Mouse (Mus musculus) erythroblast, adult 5-6 weeks (primary cell): ENCODE data around the gene Eras. TPM values are rescaled to one million over a fixed set of nuclear protein-coding genes. Genes with fewer than 3 reads are reported as not detected.
A peak's percentile ranks its signal among the peaks of the same experiment; 100 is the strongest.
"Not testable (repeated sequence)": the region's sequence is repeated elsewhere in the genome, so short reads cannot be mapped to it uniquely, and the experiment has no call there.

ENCODE experiments used
- ATAC-seq: replicated peaks from 2 replicates; pipeline ENCODE4 v1.8.0; 2016; ENCODE audit warnings: moderate number of reproducible peaks, mild to moderate bottlenecking, moderate TSS enrichment, inconsistent platforms; ENCODE audit not compliant: poor library complexity, low FRiP score, severe bottlenecking
- total RNA-seq, 2 experiments: library from RNA; stranded (forward) in 1 of 2; stranded (reverse) in 1 of 2; fragments of 150-400 nt in 1 of 2; fragments of 200-764, 138-1000 nt in 1 of 2; gene quantifications; 2 replicates each; pipeline versions ENCODE4 v1.2.3 to v1.2.4; 2015 to 2017; ENCODE audit warnings: low replicate concordance in 2 of 2

The Eras gene
- total RNA-seq, 2 experiments from 2014 or later: not detected

GRCm38 (mm10) chrX:7917960-7918359 lies 10.4 kb downstream of the Eras start:
- not testable (repeated sequence) for ATAC-seq

GRCm38 (mm10) chrX:7915669-7916068 lies 12.7 kb downstream of the Eras start:
- ATAC-seq: peak; percentile 87

- ATAC-seq: no peak
These were observed 17.9 kb downstream of the Eras start for GRCm38 (mm10) chrX:7910473-7910872.

GRCm38 (mm10) chrX:7909242-7909641 lies 19.2 kb downstream of the Eras start, which contains the start of gene Gm10490:
Gene Gm10490 (plus strand): TSS chrX:7909542.
- ATAC-seq: not testable (repeated sequence)

GRCm38 (mm10) chrX:7907735-7908134 lies 20.7 kb downstream of the Eras start, which contains the start of gene Gm10491:
Gene Gm10491 (minus strand): TSS chrX:7907835.
- ATAC-seq: no peak

- no peak for ATAC-seq
These were observed 24.0 kb downstream of the Eras start for GRCm38 (mm10) chrX:7904441-7904840.

- peak; percentile 96 for ATAC-seq
These were observed 29.2 kb downstream of the Eras start, which contains the start of the genes Pqbp1 and Timm17b for GRCm38 (mm10) chrX:7898880-7899874. Gene Pqbp1 (minus strand): TSS chrX:7899269. Gene Timm17b (plus strand): TSS chrX:7899357.

GRCm38 (mm10) chrX:7898211-7898610 lies 30.2 kb downstream of the Eras start:
- ATAC-seq: no peak

GRCm38 (mm10) chrX:7883841-7884567 lies 44.4 kb downstream of the Eras start, which contains the start of gene Slc35a2:
Gene Slc35a2 (plus strand): TSS chrX:7884028.
- peak; percentile 88 for ATAC-seq

- 0 out of 2 replicates have a peak, but pooled peaks have one; percentile 19 for ATAC-seq
These were observed 48.6 kb downstream of the Eras start for GRCm38 (mm10) chrX:7879819-7880218.

GRCm38 (mm10) chrX:7878495-7878894 lies 49.9 kb downstream of the Eras start:
- no peak for ATAC-seq

- peak; percentile 88 for ATAC-seq
These were observed 50.4 kb downstream of the Eras start, which contains the start of gene Pim2 for GRCm38 (mm10) chrX:7878007-7878419. Gene Pim2 (plus strand): TSS chrX:7878262.

Other genes starting within 250 kb of the Eras start
- not detected in 2 replicates for gene Magix, start 247.4 kb downstream of the Eras start, total RNA-seq (2015; ENCODE audit: low replicate concordance)
- 0.09 TPM in 1 of 2 replicates, not detected in the other for gene Magix, start 247.4 kb downstream of the Eras start, total RNA-seq (2017; ENCODE audit: low replicate concordance)
- 7.9 and 13.4 TPM in 2 replicates for gene Gpkow, start 231.5 kb downstream of the Eras start, total RNA-seq (2015; ENCODE audit: low replicate concordance)
- 9.0 and 11.3 TPM in 2 replicates for gene Gpkow, start 231.5 kb downstream of the Eras start, total RNA-seq (2017; ENCODE audit: low replicate concordance)
- gene Wdr45, start 214.3 kb downstream of the Eras start, total RNA-seq (2015; ENCODE audit: low replicate concordance): 139 and 161 TPM in 2 replicates
- gene Wdr45, start 214.3 kb downstream of the Eras start, total RNA-seq (2017; ENCODE audit: low replicate concordance): 102 and 111 TPM in 2 replicates
- not detected in 2 replicates for gene Gm45208, start 206.4 kb downstream of the Eras start, total RNA-seq (2015; ENCODE audit: low replicate concordance)
- gene Gm45208, start 206.4 kb downstream of the Eras start, total RNA-seq (2017; ENCODE audit: low replicate concordance): not detected in 2 replicates
- gene Praf2, start 200.2 kb downstream of the Eras start, total RNA-seq (2015; ENCODE audit: low replicate concordance): 4.8 and 10.0 TPM in 2 replicates
- gene Praf2, start 200.2 kb downstream of the Eras start, total RNA-seq (2017; ENCODE audit: low replicate concordance): 1.5 and 2.8 TPM in 2 replicates
- not detected in 2 replicates for gene Ccdc120, start 177.7 kb downstream of the Eras start, total RNA-seq (2015; ENCODE audit: low replicate concordance)
- 1.8 TPM in 1 of 2 replicates, not detected in the other for gene Ccdc120, start 177.7 kb downstream of the Eras start, total RNA-seq (2017; ENCODE audit: low replicate concordance)
- 16.1 and 20.2 TPM in 2 replicates for gene Tfe3, start 166.0 kb downstream of the Eras start, total RNA-seq (2015; ENCODE audit: low replicate concordance)
- gene Tfe3, start 166.0 kb downstream of the Eras start, total RNA-seq (2017; ENCODE audit: low replicate concordance): 7.1 and 18.2 TPM in 2 replicates
- 146 and 177 TPM in 2 replicates for gene Gripap1, start 138.8 kb downstream of the Eras start, total RNA-seq (2015; ENCODE audit: low replicate concordance)
- gene Gripap1, start 138.8 kb downstream of the Eras start, total RNA-seq (2017; ENCODE audit: low replicate concordance): 200 and 207 TPM in 2 replicates
- 4.8 and 5.4 TPM in 2 replicates for gene Kcnd1, start 106.3 kb downstream of the Eras start, total RNA-seq (2015; ENCODE audit: low replicate concordance)
- gene Kcnd1, start 106.3 kb downstream of the Eras start, total RNA-seq (2017; ENCODE audit: low replicate concordance): 3.6 and 4.5 TPM in 2 replicates
- 399 and 555 TPM in 2 replicates for gene Otud5, start 87.2 kb downstream of the Eras start, total RNA-seq (2015; ENCODE audit: low replicate concordance)
- gene Otud5, start 87.2 kb downstream of the Eras start, total RNA-seq (2017; ENCODE audit: low replicate concordance): 691 and 1,009 TPM in 2 replicates
- gene Pim2, start 50.3 kb downstream of the Eras start, total RNA-seq (2015; ENCODE audit: low replicate concordance): 41.9 and 42.8 TPM in 2 replicates
- gene Pim2, start 50.3 kb downstream of the Eras start, total RNA-seq (2017; ENCODE audit: low replicate concordance): 30.4 and 31.3 TPM in 2 replicates
- gene Slc35a2, start 44.6 kb downstream of the Eras start, total RNA-seq (2015; ENCODE audit: low replicate concordance): 1.5 and 3.1 TPM in 2 replicates
- gene Slc35a2, start 44.6 kb downstream of the Eras start, total RNA-seq (2017; ENCODE audit: low replicate concordance): 10.0 and 10.9 TPM in 2 replicates
- gene Pqbp1, start 29.3 kb downstream of the Eras start, total RNA-seq (2015; ENCODE audit: low replicate concordance): 7.3 and 8.4 TPM in 2 replicates
- 39.3 and 41.1 TPM in 2 replicates for gene Pqbp1, start 29.3 kb downstream of the Eras start, total RNA-seq (2017; ENCODE audit: low replicate concordance)
- gene Timm17b, start 29.2 kb downstream of the Eras start, total RNA-seq (2015; ENCODE audit: low replicate concordance): 20.2 and 52.2 TPM in 2 replicates
- gene Timm17b, start 29.2 kb downstream of the Eras start, total RNA-seq (2017; ENCODE audit: low replicate concordance): 8.9 and 33.2 TPM in 2 replicates
- not detected in 2 replicates for gene Gm10491, start 20.8 kb downstream of the Eras start, total RNA-seq (2015; ENCODE audit: low replicate concordance)
- gene Gm10491, start 20.8 kb downstream of the Eras start, total RNA-seq (2017; ENCODE audit: low replicate concordance): not detected in 2 replicates
- not detected in 2 replicates for gene Gm10490, start 19.1 kb downstream of the Eras start, total RNA-seq (2015; ENCODE audit: low replicate concordance)
- gene Gm10490, start 19.1 kb downstream of the Eras start, total RNA-seq (2017; ENCODE audit: low replicate concordance): not detected in 2 replicates
- gene Pcsk1n, start 8.8 kb downstream of the Eras start, total RNA-seq (2015; ENCODE audit: low replicate concordance): not detected in 2 replicates
- gene Pcsk1n, start 8.8 kb downstream of the Eras start, total RNA-seq (2017; ENCODE audit: low replicate concordance): not detected in 2 replicates
- gene Hdac6, start 19.3 kb upstream of the Eras start, total RNA-seq (2015; ENCODE audit: low replicate concordance): 5.0 and 9.0 TPM in 2 replicates
- 2.4 and 6.8 TPM in 2 replicates for gene Hdac6, start 19.3 kb upstream of the Eras start, total RNA-seq (2017; ENCODE audit: low replicate concordance)
- gene Gata1, start 49.5 kb upstream of the Eras start, total RNA-seq (2015; ENCODE audit: low replicate concordance): 45.1 and 78.6 TPM in 2 replicates
- 29.3 and 49.9 TPM in 2 replicates for gene Gata1, start 49.5 kb upstream of the Eras start, total RNA-seq (2017; ENCODE audit: low replicate concordance)
- not detected in 2 replicates for gene Glod5, start 89.9 kb upstream of the Eras start, total RNA-seq (2015; ENCODE audit: low replicate concordance)
- gene Glod5, start 89.9 kb upstream of the Eras start, total RNA-seq (2017; ENCODE audit: low replicate concordance): not detected in 2 replicates
- gene Suv39h1, start 146.2 kb upstream of the Eras start, total RNA-seq (2015; ENCODE audit: low replicate concordance): 13.1 and 20.9 TPM in 2 replicates
- gene Suv39h1, start 146.2 kb upstream of the Eras start, total RNA-seq (2017; ENCODE audit: low replicate concordance): 24.1 and 25.7 TPM in 2 replicates
- gene Was, start 161.9 kb upstream of the Eras start, total RNA-seq (2015; ENCODE audit: low replicate concordance): 24.4 and 27.2 TPM in 2 replicates
- 19.1 and 27.3 TPM in 2 replicates for gene Was, start 161.9 kb upstream of the Eras start, total RNA-seq (2017; ENCODE audit: low replicate concordance)
- 3.1 and 7.7 TPM in 2 replicates for gene Wdr13, start 204.3 kb upstream of the Eras start, total RNA-seq (2015; ENCODE audit: low replicate concordance)
- gene Wdr13, start 204.3 kb upstream of the Eras start, total RNA-seq (2017; ENCODE audit: low replicate concordance): 7.9 and 15.5 TPM in 2 replicates
- gene Rbm3, start 217.3 kb upstream of the Eras start, total RNA-seq (2015; ENCODE audit: low replicate concordance): 309 and 358 TPM in 2 replicates
- gene Rbm3, start 217.3 kb upstream of the Eras start, total RNA-seq (2017; ENCODE audit: low replicate concordance): 298 and 314 TPM in 2 replicates
- 1.7 and 4.2 TPM in 2 replicates for gene Tbc1d25, start 247.6 kb upstream of the Eras start, total RNA-seq (2015; ENCODE audit: low replicate concordance)
- gene Tbc1d25, start 247.6 kb upstream of the Eras start, total RNA-seq (2017; ENCODE audit: low replicate concordance): 0.56 and 1.1 TPM in 2 replicates